Mouse (Mus musculus) cerebellum, postnatal 25 days (tissue): ENCODE results near the gene Mdga1.

Experiments used
- DNase-seq, 2 experiments: peaks; one replicate each; pipeline ENCODE4 v3.0.0; 2021; ENCODE audit warnings: mixed read lengths in 2 of 2

Gene Mdga1

DNA sequence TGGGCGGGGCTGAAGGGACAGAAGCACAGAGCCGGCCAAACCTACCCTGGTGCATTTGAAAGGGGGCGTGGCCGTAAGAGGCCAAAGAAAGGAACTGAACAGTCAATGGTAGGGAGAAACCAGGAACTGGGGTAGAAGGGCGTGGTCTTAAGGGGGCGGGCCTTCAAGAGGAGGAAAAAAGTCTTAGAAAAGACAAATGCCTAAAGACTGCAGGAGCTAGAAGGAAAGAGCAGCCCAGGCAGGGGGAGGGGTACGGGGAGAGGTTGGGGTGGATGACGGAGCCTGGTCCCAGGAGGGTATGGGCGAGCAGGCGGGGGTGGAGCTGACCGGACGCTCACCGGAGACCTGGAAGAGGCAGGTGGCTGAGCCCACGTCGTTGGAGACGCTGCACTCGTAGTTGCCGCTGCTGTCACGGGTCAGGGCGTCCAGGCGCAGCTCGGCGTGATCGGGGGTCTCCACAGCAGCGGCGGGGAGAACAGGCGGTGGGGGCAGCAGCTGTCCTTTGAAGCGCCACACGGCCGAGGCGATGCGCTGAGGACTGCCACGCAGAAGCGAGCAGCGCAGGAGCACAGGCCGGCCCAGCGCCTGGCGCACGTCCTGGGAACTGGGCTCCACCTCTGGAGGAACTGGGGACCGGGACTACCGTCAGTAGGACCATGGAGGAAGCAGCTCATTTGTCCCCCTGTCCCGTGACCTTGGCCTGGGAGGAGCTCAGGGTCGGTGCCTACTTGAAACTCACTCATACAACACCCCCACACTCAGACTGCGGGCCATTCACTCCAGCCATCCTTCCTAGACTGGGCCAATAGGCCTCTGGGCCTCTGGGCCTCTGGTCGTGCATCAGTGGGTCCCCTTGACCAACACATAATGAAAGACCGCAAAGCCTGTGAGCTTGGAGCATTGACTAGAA is 127.9 kb downstream of the Mdga1 start:
- DNase-seq: no peak

DNA sequence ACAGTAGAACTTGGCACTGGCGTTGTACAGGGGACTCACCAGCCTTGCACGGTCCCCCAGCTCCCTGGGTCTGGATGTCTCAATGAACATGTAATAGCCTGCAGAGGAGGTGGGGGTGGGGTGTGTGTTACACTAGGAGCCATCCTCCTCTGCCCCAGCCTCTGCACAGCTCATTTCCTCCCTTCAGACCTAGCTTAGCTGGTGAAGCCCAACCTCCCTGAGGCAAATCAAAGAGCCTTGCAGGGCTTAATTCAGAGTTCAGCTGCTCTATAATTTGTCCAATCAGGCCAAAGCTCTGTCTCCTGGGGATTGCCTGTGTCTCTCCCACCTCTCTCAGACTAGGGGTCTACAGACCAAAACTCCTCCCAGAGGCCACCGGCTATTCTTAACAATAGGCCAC is 131.9 kb downstream of the Mdga1 start:
- no peak for DNase-seq

DNA sequence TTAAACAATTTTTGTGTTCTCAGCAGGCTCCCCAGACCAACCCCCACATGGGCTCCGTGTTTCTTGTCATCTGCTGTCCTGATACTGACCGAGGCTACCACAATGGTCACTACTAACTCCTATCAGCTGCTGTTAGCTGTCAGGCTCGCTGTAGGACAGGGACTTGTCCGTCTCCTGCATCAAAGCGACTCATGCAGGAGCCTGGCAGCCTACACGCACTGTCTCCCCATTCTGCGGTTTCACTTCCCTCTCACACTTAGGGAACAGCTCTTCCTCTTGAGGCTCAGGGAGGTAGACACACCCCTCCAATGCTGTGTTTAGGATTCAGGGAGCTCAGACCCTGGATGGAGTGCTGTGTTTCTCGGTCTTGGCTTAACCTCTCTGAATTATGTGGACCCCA is 132.4 kb downstream of the Mdga1 start:
- DNase-seq: no peak

DNA sequence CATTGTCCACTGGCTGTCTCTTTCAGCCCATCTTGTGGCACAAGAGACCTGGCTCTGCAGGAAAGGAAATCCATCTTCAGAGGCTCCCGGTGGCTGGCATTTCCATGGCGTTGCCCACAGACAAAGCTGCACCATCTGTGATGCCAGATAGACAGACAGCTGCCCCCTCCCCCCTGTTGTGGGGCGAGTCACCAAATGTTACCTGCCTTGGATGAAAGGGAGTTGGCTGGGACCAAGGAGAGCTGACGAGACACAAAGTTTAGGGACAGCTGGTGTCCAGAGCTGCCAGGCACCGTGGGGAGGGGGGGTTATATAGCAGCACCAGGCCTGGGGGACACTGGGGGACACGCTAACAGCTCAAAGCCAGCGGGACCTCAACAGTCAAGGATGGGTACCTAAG is 135.1 kb downstream of the Mdga1 start:
- DNase-seq: peak; percentile 87 to 91

DNA sequence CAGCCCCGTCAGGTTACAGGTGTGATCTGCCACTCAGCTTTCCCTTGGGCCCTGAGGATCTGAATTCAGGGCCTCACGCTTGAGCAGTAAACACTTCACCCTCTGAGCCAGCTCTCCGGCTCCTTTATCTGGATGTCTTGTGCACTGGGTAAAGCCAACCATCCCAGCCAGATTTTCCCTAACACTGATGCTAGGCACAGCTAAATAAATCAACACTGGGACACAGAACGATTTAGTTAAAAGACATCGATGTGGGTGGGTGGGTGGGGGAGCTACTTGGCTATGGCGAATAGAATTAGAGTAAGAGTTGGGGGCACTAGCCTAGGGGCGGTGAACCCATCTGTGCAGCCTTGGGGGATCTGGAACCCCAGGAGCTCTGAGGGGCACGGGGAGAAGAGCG is 135.6 kb downstream of the Mdga1 start:
- no peak for DNase-seq

DNA sequence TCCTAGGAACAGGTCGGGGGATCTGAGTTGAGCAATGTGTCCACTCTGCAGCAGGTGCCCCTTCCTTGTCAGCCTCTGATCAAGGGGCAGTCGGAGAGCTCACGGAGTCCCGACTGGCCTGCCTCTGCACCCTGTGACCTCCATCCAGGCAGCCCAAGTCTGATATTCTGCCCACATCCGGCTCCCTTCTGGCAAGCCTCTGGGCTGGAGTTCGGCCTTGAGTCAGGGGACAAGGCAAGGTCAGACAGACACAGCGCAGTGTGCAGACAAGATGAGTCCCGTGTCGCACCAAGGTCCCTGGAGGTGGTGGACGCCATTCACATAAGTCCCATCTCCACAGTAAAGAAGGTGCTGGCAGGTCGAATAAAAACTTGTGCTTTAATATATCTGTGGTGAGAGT is 138.2 kb downstream of the Mdga1 start:
- DNase-seq: no peak

DNA sequence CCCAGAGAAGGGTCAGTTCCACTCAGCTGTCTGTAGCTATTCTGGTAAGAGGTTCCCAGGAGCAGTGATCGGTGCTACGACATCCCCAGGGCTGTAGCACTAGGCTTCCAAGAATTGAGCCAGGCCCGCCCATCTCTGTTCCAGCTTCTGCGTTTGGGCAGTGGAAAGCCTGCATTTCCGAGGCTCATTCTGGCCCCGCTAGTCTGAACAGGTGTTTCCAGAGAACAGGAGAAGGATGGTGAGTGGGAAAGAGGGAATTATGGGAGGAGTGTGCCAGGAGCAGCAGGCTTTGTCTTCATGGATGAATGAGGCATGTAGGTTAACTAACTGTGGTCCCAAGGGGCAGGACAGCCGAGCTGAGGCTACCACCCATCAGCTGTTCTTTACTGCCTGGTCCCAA is 140.8 kb downstream of the Mdga1 start:
- DNase-seq: peak in 1 of 2 experiments; percentile 41

DNA sequence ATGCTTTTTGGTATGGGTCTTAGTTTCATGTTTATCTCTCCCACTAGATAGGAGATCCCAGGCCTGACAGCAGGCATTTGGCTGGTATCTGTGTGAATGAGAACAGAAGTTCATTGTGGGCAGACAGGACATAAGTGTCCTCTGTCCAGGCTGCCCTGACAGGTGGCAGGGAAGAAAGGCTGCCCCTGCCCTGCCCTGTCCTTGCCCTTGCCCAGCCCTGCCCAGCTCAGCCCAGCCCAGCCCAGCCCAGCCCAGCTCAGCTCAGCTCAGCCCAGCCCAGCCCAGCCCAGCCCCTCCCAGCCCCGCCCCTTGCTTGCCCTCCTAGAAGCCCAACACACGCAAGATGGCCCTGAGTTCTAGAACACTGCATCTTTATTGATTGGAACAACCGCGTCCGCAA is 142.3 kb downstream of the Mdga1 start:
- DNase-seq: no peak

DNA sequence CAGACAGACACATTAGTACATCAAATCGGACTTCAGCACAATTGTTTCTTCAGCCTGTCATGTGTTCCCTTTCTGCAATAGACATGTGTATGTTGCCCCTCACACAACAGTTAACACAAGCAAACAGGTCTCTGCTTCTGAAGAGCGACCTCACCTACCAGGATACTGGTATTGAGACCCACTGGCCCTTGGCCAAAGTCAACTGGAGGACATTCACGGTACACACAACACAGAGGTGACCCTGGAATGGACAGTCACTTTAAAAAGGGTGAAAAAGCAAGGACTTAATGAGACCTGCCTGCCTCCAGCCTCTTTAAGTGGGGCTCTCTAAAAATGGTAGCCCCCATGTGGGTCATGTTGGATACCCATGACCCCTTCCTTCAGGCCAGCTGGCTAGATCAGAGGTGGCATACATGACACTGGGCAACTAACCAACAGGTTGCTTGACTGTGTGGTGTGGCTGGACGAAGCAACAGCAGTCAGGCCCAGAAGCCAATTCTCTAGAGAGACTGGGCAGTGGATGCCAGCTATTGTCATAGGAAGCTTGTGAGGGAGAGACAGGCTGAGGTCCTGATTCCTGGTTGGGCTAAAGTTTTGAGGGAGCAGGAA is 145.3 kb downstream of the Mdga1 start:
- no peak for DNase-seq

DNA sequence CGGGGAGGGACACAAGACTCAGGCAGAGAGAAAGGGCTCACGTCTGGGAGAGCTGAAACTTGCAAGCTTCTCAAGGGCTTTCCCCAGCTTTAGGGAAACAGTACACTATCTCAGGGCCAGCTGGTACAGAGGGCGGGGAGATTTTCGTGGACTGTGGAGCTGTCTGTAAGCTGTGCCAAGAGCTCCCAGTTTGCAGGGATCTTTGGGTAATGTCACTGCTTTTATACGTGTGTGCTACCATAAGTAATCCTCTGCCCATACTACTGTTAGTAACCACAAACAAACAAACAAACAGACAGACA is 145.7 kb downstream of the Mdga1 start:
- peak in 1 of 2 experiments; percentile 53 for DNase-seq

DNA sequence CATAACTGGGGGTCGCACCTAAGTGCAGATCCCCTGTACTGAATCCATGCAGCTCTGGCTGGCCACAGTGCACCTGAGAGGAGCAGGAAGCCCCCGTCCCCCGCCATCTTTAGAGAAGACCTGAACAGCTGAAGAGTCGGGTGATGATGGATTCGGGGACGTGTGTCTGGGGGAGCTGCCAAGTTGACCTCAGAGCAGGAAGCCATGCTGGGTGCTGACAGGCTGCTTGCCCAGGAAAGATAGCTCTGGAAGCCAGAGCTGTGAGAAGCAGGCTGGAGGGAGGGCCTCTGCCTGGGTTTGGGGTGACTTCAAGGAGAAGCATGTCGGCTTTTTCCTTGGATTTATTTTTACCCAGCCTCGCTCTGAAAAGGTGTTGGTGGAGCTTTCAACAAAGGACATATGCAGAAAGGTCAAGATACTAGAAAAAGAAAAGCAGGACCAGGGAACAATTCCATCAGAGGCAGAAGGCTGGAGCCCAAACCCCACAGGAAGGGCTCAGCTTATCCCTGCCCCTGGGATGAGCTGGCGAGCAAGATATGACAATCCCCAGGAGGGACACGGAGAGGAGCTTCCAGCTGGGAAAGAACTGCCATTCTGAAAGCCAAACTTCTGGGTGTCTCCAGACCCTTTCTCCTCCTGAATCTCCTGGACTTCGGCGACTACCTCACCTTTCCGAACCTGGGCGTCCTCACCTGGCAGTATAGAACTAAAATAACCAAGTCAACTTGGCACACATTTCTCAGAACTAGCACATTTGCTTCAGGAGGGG is 146.3 kb downstream of the Mdga1 start:
- peak; percentile 76 to 82 for DNase-seq

DNA sequence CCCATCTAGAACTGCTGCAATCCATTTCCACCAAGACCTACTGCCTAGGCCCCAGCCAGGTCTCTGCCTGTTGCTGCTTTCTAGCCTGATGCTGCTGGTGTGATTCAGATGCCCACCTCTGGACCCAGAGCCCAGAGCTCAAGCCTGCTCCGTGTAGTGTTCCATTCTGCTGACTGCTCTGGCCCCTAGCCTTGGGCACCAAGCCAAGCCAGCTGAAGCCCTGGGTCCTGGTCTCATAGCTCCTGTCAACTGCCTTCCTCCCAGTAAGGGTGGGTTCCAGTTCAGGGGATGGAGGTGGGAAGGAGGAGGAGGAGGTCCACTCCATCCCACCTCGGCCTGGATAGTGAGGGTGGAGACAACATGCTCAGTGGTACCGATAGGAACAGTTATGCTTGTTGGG is 150.3 kb downstream of the Mdga1 start:
- DNase-seq: no peak

DNA sequence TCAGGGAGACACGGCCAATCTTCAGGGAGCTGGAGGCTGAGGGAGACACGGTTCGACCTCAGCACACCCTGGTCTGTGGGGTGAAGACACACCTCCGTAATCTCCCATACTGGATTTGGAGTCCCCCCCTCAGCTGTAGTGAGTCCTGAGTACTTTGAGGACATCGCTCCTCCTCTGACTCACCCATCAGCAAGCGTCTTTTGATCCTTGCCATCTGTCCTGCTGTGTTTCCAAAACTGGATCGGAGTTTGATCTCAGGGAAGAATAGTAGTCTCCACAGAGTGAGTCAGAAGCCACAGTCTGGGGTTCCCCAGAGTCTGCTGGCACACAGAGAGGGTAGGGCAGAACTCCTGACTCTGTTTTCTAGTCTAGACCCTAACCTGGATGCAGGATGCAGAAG is 150.9 kb downstream of the Mdga1 start:
- no peak for DNase-seq

DNA sequence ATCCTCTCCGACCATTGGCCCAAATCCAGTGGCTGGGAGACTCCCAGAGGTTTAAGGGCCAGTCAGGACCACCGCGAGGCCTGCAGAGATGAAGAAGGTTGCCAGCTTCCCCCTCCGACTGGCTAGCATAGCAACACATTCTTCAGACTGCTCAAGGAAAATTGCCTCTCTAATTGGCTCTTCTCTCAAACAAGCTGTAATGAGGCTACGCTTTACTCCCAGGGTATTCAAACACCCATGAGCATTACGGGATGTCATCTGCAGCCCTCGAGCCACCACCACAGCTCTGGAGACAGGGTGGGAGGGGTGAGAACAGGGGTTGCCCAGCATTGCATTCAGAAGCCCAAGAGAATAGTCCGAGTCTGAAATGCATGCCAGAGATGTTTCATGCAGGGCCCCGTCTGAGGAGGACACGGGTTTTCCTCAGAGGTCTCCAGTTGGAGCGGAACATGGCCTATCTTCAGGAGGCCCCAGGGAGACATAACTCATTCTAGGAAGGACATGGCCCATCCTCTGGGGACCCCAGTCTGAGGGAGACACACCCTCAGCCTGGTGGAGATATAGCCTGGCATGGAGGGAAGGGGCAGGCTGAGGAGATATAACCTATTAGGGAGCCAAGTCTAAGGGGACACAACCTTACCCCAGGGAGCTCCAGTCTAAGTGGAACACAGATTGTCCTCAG is 151.5 kb downstream of the Mdga1 start:
- DNase-seq: no peak

DNA sequence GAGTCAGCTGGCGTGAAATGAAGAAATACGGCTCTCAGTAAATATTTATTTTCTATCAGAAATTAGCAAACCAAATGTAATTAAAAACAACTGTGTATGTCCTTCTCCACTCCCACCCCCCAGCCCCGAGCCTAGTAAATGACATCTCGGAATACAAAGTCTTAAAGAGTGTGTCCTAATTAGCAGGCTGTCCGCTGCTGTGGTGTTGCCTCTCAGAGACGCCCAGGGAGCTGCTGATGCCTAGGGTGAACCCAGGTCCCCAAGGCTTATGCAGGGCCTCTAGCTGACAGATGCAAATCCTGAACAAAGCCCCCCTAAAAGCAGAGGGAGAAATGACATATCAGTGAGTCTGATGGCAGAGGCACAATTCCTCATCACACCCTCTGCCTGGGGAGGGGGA is 155.1 kb downstream of the Mdga1 start:
- DNase-seq: no peak

DNA sequence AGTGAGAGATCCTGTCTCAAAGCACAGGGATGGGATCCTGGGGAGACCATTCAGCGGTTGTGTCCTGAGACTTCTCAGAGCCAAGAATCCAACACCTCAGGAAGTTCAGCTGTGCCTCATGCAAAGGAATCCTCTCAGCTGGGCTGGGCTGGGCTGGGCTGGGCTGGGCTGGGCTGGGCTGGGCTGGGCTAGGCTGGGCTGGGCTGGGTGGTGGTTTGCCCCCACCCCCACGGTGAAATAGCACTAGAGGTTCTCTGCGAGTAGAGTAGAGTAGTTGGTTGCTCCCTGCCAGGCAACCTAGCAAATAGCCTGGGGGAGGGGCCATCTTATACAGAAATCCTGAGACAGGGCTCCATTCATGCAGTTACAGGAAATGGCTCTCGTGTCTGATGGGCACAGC is 156.6 kb downstream of the Mdga1 start:
- DNase-seq: no peak

DNA sequence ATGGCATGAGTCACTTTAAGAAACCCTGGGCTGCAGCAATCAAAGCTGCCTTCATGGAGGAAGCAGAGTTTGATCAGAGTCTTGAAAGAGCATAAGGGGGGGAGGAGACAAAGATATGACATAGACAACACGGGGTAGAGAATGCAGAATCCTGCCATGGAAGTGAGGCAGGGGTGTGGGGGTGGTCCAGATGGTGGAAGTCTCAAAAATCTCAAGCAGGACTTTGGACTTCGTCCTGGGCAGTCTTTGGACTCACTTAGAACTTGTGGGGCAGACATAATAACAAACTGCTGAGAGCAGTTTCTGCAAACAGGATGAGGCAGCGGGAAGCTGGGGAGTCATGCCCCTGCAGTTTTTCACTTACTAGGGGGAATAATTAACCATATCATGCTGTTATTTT is 166.3 kb downstream of the Mdga1 start:
- no peak for DNase-seq

DNA sequence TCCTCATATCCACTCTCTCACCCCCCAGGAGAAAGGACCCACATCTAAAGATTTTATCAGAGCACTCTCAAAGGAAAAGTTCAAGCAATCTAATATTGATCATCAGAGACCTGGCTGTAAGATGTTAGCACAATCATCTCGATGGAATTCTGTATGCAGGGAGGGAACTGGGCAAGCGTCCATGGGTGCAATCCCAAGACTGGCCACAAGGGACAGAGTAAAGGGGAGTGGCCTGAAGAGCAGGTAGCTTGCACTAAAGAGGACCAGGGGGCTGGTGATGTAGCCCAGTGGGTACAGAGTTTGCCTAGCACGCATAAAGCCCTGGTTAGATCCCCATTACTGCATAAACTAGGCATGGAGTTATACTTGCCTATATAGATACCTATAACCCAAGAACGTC is 168.5 kb downstream of the Mdga1 start:
- DNase-seq: peak; percentile 76 to 88

DNA sequence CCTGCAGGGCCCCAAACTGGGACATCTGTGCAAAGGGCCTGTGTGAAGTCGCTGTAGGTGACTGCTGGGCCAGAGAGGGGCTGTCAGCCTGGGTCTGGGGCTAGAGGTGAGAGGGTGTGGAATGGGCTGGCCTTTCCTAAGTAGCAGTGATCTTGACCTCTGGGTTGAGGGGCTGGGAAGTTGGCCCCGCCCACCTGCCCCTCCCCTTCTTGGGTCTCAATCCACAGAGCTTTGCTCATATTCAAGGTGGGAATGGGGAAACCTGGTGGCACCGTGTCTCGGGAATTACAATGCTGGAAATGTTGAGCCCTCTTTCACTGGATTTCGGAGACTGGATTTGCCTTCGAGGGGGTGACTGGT is 169.8 kb downstream of the Mdga1 start:
- DNase-seq: no peak

DNA sequence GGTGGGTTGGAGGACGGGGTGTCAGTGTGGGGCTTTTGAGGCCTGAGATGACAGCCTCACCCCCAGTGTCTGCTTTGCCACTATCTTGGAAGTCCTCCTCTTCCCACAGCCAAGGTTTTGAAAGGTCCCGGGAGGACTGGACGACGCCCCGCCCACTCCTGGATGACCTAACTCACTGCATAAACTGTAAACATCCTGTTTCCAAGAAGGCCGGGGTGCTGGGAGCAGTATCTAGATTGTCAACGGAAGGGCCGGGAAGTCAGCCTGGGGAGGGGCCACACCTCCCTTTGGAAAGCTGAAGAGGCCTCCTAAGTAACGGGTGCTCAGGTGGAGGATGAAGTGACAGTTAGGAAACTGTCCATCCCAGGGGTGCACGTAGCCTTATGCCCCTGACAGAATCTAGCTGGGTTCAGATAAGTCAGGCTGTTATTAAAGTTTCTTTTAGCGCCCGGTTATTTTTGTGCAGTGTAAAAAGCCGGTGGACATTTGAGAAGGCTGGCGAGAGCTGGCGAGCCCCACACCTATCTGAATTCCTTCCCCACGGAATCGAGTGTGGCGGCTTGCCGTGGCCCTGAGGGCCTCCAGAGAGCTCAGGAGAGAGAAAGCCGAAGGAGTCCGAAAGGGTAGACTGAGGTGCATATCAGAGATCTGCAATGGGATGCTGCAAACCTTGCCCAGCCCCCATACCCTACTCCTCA is 170.3 kb downstream of the Mdga1 start:
- DNase-seq: no peak

DNA sequence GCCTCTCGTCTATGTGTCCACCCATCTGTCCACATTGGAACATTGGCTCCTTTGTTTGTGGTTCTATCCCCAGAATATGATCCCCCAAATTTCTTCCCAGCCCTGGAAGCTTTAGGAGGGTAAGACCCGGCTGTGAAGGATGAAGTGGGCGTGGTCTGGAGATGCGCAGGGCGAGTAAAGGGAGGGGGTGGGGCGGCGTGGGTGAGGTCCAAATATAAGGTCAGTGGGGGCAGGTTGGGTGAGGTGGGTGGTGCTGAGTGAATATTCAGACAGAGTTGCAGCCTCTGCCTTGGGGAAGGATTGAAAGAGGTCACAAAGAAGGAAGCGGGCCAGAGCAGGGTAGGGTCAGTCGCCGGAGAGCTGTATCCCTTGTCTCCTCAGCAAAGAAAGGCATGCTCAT is 171.7 kb downstream of the Mdga1 start:
- DNase-seq: no peak

DNA sequence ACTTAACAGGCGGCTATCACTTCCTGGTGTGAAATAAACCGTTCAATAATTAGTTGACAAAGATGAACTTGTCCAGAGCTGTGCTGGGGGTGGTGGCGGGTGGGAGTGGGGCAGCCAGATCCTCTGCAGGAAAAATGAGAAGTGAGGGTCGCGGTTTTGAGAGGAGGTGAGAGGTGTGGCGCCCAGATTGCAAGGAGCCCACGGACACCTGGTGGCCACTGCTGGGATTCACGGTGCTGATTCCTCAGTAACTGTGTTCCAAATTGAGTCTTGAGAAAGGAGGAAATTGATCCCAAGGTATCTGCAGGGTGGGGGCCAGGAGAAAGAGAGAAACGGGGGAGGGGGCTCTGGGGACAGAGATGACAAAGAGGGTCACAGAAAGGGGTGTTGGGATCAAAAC is 173.1 kb downstream of the Mdga1 start:
- no peak for DNase-seq

DNA sequence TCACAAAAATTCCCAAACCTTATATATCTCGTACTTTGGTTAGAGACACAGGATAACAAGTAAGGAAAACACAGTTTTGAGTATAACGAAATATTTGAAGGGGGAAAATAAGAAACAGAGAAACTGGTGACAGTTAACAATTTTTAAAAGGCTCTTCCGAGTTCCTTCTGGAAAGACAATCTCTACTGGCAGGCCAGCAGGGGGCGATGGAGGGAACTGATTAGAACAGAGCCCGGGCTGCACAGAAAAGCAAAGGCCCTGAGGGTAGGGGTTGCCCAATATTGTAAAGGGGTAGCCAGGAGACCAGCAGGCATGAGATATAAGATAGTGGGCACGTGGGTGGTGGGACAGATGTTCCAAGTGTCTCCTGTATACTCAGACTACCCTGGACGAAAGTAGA is 173.8 kb downstream of the Mdga1 start:
- DNase-seq: peak; percentile 83 to 93
